Mouse (Mus musculus): ENCODE measurements around the gene Krtap19-4.

Gene Krtap19-4

GRCm38 (mm10) chr16:88884989-88885388, at the start of gene Krtap19-4:
TSS of gene Krtap19-4 (minus strand) at chr16:88885089.
- DNase-seq, result no peak

DNA sequence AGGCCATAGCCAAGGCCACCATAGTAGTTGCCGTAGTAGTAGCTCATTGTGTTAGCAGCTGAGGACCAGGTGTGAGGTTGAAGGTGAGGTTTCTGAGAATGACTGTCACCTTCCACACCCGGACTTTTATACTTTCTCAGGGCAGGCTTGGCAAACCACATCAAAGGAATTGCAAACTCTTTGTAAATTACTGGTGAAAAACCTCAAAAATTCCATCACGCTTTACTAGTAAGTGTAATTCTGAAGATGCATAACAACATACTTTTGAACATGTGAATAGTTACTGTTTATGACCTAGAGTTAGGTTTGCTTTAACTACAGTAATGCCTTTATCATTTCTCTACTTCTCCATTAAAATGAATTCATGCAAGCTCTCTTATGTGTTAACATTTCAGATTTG, 47.3 kb upstream of the Krtap19-4 start, which contains the start of gene Krtap19-9b:
Gene Krtap19-9b, minus strand, starts transcription at position 101 of the 400 bp plus-strand sequence.
- DNase-seq, result no peak

DNA sequence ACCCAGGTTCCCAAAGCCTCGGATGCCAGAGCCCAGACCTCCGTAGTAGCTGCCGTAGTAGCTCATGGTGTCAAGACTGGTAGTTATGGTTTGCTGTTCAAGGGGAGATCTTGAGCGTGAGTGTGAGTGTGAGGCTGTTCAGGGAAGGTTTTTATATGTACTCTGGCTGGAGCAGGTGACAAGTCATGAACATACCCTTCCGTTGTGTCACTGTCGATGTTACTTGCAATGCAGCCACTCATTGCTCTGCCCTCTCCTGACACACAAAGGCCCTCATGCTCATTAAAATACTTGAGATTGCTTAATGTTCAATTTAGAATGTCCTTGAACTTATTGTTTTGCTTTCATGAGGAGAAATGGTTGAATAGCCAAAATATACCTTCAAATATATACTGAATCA, 11.5 kb upstream of the Krtap19-4 start, which contains the start of gene Krtap19-5:
Gene Krtap19-5, minus strand, starts transcription at position 101 of the 400 bp plus-strand sequence.
- no peak for DNase-seq

GRCm38 (mm10) chr16:88886870-88887269, 2.0 kb upstream of the Krtap19-4 start:
- DNase-seq, result no peak

DNA sequence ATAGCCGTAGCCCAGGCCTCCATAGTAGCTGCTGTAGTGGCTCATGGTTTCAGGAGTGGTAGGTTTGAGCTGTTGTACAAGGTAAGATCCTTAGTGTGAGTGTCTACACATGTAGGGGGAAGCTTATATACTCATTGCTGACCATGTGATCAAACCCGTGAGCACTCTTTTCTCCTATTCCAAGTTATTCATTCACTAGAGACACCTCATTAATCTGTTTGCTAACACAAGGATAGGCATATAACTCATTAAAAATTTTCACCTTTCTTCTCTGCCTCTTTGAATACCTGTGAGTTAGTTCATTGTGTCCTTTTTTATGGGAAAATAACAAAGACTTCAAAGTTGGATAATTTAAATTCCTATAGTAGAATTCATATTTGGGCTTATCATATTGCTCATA, 7.0 kb downstream of the Krtap19-4 start, which contains the start of gene Krtap19-3:
Gene Krtap19-3, minus strand, starts transcription at position 101 of the 400 bp plus-strand sequence.
- no peak for DNase-seq

- no peak for DNase-seq
These were observed 10.7 kb downstream of the Krtap19-4 start, which contains the start of gene Krtap19-2 for GRCm38 (mm10) chr16:88874169-88874568. TSS of gene Krtap19-2 (minus strand) at chr16:88874269.

GRCm38 (mm10) chr16:88869311-88869710, 15.6 kb downstream of the Krtap19-4 start, which contains the start of gene Krtap19-1:
TSS of gene Krtap19-1 (minus strand) at chr16:88869411.
- DNase-seq, result no peak

GRCm38 (mm10) chr16:88864887-88865407, 19.9 kb downstream of the Krtap19-4 start:
- no peak for DNase-seq

DNA sequence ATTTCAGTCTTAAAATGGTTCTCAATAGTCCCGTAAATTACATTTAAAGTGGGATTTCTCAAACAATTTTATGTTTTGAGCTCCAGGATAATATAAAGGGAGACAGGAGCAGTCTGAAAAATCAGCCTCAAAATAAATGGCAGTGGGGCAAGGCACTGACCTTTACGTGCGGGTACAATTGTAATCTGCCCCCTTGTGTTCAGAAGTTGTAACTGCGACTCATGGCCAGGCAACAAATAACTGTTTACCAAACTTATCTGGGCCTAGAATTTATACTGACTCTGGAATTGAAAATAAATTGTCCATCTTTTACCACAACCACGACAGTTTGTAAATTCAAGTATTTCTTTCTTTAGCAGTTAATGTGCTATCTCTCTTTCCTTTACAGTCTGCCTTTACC, 33.4 kb downstream of the Krtap19-4 start:
- peak; percentile 58 for DNase-seq

- no peak for DNase-seq
These were observed 36.3 kb downstream of the Krtap19-4 start for GRCm38 (mm10) chr16:88848558-88848957.

- no peak for DNase-seq
These were observed 37.5 kb downstream of the Krtap19-4 start for GRCm38 (mm10) chr16:88847363-88847762.
